Mouse (Mus musculus): Measurements from ENCODE around the gene Scg3. TPM values are rescaled to one million over a fixed set of nuclear protein-coding genes. Genes with fewer than 3 reads are reported as not detected.
"Not testable (repeated sequence)": the region's sequence is repeated elsewhere in the genome, so short reads cannot be mapped to it uniquely, and the experiment has no call there.

The Scg3 gene
- total RNA-seq (2021), result 100 to 1,000 TPM; 255 to 265 TPM
- long read RNA-seq, experiment 1, transcript Scg3-201 (12 exons, 2,384 nt), result minor isoform, 63 of 193 reads
- long read RNA-seq, experiment 1, transcript Scg3-202 (12 exons, 2,152 nt), result major isoform, 111 of 193 reads
- long read RNA-seq, experiment 1, partial matches to known transcripts, result 6 of 193 reads
- long read RNA-seq, experiment 1, other reads (novel, unspliced or antisense), result 13 of 193 reads
- long read RNA-seq, experiment 2, transcript Scg3-201 (12 exons, 2,384 nt), result minor isoform, 47 of 128 reads
- long read RNA-seq, experiment 2, transcript Scg3-202 (12 exons, 2,152 nt), result major isoform, 66 of 128 reads
- long read RNA-seq, experiment 2, partial matches to known transcripts, result 7 of 128 reads
- long read RNA-seq, experiment 2, other reads (novel, unspliced or antisense), result 8 of 128 reads

- peak; percentile 96 for DNase-seq (ENCODE audit: low spot score in 2 of 2)
Measured at GRCm38 (mm10) chr9:75683426-75684191, at the start of gene Scg3. Gene Scg3 (minus strand): TSS chr9:75684056.

GRCm38 (mm10) chr9:75719952-75720687 is 36.3 kb upstream of the Scg3 start:
- peak; percentile 63 to 71 for DNase-seq (ENCODE audit: low spot score in 2 of 2)

- DNase-seq (ENCODE audit: low spot score in 2 of 2), result no peak
Measured at GRCm38 (mm10) chr9:75719481-75719880, 35.6 kb upstream of the Scg3 start.

GRCm38 (mm10) chr9:75684772-75685171 is 916 bp upstream of the Scg3 start:
- DNase-seq (ENCODE audit: low spot score in 2 of 2), result no peak

GRCm38 (mm10) chr9:75684292-75684691 is 436 bp upstream of the Scg3 start:
- DNase-seq (ENCODE audit: low spot score in 2 of 2), result no peak

- DNase-seq (ENCODE audit: low spot score in 2 of 2), result peak in 1 of 2 experiments; percentile 31
Measured at GRCm38 (mm10) chr9:75680606-75681005, 3.2 kb downstream of the Scg3 start.

- no peak for DNase-seq (ENCODE audit: low spot score in 2 of 2)
Measured at GRCm38 (mm10) chr9:75679629-75680028, 4.2 kb downstream of the Scg3 start.

GRCm38 (mm10) chr9:75678341-75678740 is 5.5 kb downstream of the Scg3 start:
- no peak for DNase-seq (ENCODE audit: low spot score in 2 of 2)

GRCm38 (mm10) chr9:75676226-75676625 is 7.6 kb downstream of the Scg3 start:
- DNase-seq (ENCODE audit: low spot score in 2 of 2), result peak; percentile 38 to 69

- DNase-seq (ENCODE audit: low spot score in 2 of 2), result no peak
Measured at GRCm38 (mm10) chr9:75672769-75673168, 11.1 kb downstream of the Scg3 start.

- DNase-seq (ENCODE audit: low spot score in 2 of 2), result no peak
Measured at GRCm38 (mm10) chr9:75666612-75667011, 17.2 kb downstream of the Scg3 start.

- DNase-seq (ENCODE audit: low spot score in 2 of 2), result no peak
Measured at GRCm38 (mm10) chr9:75665364-75665763, 18.5 kb downstream of the Scg3 start.

- DNase-seq (ENCODE audit: low spot score in 2 of 2), result peak; percentile 61 to 70
Measured at GRCm38 (mm10) chr9:75660917-75661316, 22.9 kb downstream of the Scg3 start.

GRCm38 (mm10) chr9:75656456-75656855 is 27.4 kb downstream of the Scg3 start:
- DNase-seq (ENCODE audit: low spot score in 2 of 2), result not testable (repeated sequence)

- DNase-seq (ENCODE audit: low spot score in 2 of 2), result no peak
Measured at GRCm38 (mm10) chr9:75653981-75654911, 29.6 kb downstream of the Scg3 start.

- no peak for DNase-seq (ENCODE audit: low spot score in 2 of 2)
Measured at GRCm38 (mm10) chr9:75645405-75645804, 38.5 kb downstream of the Scg3 start.

- no peak for DNase-seq (ENCODE audit: low spot score in 2 of 2)
Measured at GRCm38 (mm10) chr9:75634226-75634625, 49.6 kb downstream of the Scg3 start.

- no peak for DNase-seq (ENCODE audit: low spot score in 2 of 2)
Measured at GRCm38 (mm10) chr9:75633603-75634002, 50.3 kb downstream of the Scg3 start.

- no peak for DNase-seq (ENCODE audit: low spot score in 2 of 2)
Measured at GRCm38 (mm10) chr9:75632902-75633301, 51.0 kb downstream of the Scg3 start.

GRCm38 (mm10) chr9:75632111-75632510 is 51.7 kb downstream of the Scg3 start:
- no peak for DNase-seq (ENCODE audit: low spot score in 2 of 2)
